Mouse (Mus musculus): ENCODE results near the gene Inpp5a.
"Not testable (repeated sequence)": the region's sequence is repeated elsewhere in the genome, so short reads cannot be mapped to it uniquely, and the experiment has no call there.

The Inpp5a gene

GRCm38 (mm10) chr7:139400926-139401325 is 12.0 kb downstream of the Inpp5a start:
- DNase-seq (ENCODE audit: low spot score): no peak

GRCm38 (mm10) chr7:139401791-139402190 is 12.9 kb downstream of the Inpp5a start:
- no peak for DNase-seq (ENCODE audit: low spot score)

- no peak for DNase-seq (ENCODE audit: low spot score)
Measured at GRCm38 (mm10) chr7:139402721-139403120, 13.8 kb downstream of the Inpp5a start.

- no peak for DNase-seq (ENCODE audit: low spot score)
Measured at GRCm38 (mm10) chr7:139406581-139406980, 17.7 kb downstream of the Inpp5a start.

GRCm38 (mm10) chr7:139407966-139408365 is 19.1 kb downstream of the Inpp5a start:
- no peak for DNase-seq (ENCODE audit: low spot score)

GRCm38 (mm10) chr7:139409903-139410302 is 21.0 kb downstream of the Inpp5a start:
- no peak for DNase-seq (ENCODE audit: low spot score)

GRCm38 (mm10) chr7:139412223-139412950 is 23.5 kb downstream of the Inpp5a start:
- DNase-seq (ENCODE audit: low spot score): peak; percentile 35

GRCm38 (mm10) chr7:139413400-139413799 is 24.5 kb downstream of the Inpp5a start:
- DNase-seq (ENCODE audit: low spot score): no peak

- DNase-seq (ENCODE audit: low spot score): no peak
Measured at GRCm38 (mm10) chr7:139415616-139416225, 26.8 kb downstream of the Inpp5a start.

GRCm38 (mm10) chr7:139418371-139418770 is 29.5 kb downstream of the Inpp5a start:
- DNase-seq (ENCODE audit: low spot score): no peak

- DNase-seq (ENCODE audit: low spot score): no peak
Measured at GRCm38 (mm10) chr7:139422827-139423226, 33.9 kb downstream of the Inpp5a start.

GRCm38 (mm10) chr7:139434095-139434830 is 45.4 kb downstream of the Inpp5a start:
- no peak for DNase-seq (ENCODE audit: low spot score)

- not testable (repeated sequence) for DNase-seq (ENCODE audit: low spot score)
Measured at GRCm38 (mm10) chr7:139434931-139435330, 46.0 kb downstream of the Inpp5a start.

- no peak for DNase-seq (ENCODE audit: low spot score)
Measured at GRCm38 (mm10) chr7:139435749-139436148, 46.8 kb downstream of the Inpp5a start.

- no peak for DNase-seq (ENCODE audit: low spot score)
Measured at GRCm38 (mm10) chr7:139436951-139437350, 48.0 kb downstream of the Inpp5a start.

GRCm38 (mm10) chr7:139437471-139437870 is 48.6 kb downstream of the Inpp5a start:
- no peak for DNase-seq (ENCODE audit: low spot score)

- DNase-seq (ENCODE audit: low spot score): no peak
Measured at GRCm38 (mm10) chr7:139437926-139438600, 49.2 kb downstream of the Inpp5a start.

GRCm38 (mm10) chr7:139438601-139438945 is 49.7 kb downstream of the Inpp5a start:
- DNase-seq (ENCODE audit: low spot score): no peak

GRCm38 (mm10) chr7:139439031-139439430 is 50.1 kb downstream of the Inpp5a start:
- no peak for DNase-seq (ENCODE audit: low spot score)

- no peak for DNase-seq (ENCODE audit: low spot score)
Measured at GRCm38 (mm10) chr7:139439922-139440895, 51.3 kb downstream of the Inpp5a start.

GRCm38 (mm10) chr7:139441022-139441421 is 52.1 kb downstream of the Inpp5a start:
- DNase-seq (ENCODE audit: low spot score): no peak
